Mouse (Mus musculus) c-Kit-positive CD71-positive TER-119-negative erythroid progenitor cells, embryonic 14.5 days (primary cell): ENCODE measurements at regions not wholly inside any gene's neighbourhood (a gene's known extent, or its start where the extent isn't known, plus 50 kb on each side); places are given as distances from the start of the nearest gene placed in this dataset.

Source experiments
- DNase-seq: peaks from one replicate; pipeline ENCODE4 v3.0.0-alpha.2; 2013; ENCODE audit warnings: low read depth

DNA sequence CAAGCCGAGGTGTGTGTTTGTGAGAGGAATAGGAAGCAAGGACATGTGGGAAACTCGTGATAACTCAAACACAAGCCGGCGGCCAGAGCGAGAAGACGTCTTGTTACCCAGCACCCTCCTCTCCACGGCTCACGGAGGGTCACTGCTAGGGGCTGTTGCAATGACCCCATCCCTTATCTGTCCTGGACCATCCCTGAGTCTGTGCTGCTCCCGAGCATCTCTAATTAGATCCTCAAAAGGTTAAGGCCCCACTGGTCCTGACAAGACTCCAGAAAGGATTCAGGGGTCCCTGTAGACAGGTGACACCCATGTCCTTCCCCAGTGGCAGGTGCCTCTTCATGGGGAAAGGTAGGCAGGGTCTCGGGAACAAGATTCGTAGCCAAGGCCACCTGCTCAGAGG lies 212.6 kb downstream of the Gm26897 start:
- DNase-seq: no peak

DNA sequence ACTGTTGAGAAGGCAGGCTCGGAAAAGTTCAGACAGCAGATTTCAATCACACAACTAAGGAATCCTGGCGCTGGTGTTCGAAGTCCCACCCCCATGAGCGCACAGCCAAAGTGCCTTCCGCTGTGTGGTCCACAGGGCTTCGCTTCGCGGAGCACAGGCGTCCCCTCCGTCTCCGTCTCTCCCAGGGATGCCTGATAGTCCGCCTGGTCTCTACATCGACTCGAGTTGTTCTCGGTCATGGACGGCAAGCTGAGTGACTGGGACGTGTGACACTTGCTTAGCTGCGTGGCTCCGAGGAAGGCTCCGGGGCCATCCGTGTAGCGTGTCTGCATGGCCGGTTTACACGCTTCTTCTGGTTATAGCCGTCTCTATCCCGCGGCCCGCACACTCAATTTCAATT lies 224.0 kb downstream of the Gm26897 start:
- no peak for DNase-seq

DNA sequence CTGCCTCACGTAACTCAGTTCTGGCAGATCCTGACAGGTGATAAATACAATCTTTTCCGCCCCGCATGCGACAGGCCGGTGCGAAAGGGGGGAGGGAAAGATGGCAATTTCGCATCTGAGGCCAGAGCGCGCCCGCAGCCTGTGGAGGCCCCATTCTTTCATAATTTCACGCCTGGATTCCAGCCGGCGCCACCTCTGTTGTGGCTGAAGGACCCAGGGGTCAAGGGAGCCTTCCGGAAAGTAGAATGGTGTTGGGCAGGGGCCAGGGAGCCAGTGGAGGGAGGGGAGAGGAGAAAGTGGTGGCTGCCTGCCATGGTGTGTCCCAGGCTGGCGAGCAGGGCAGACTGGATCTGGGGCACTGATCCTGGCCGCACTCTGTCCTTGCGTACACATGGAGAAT lies 224.5 kb downstream of the Gm26897 start:
- no peak for DNase-seq

DNA sequence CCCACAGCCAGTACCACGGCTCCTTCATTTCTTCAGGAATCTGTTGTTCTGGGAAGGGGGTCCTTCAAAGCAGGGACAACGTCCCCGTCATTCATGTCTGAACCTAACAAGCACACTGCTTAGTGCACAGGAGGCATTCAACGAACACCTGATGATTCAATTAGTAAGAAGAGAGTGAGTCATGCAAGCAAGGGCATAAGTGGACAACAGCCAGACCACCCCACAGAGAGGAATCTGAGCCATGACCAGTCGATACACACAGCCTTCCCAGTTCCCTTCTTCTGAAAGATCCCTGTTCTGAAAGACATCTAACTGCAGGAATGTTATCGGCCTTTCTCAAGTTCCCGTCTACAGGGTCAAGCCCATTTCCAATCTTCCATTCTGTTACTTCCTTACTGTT lies 231.6 kb downstream of the Gm26897 start:
- no peak for DNase-seq

DNA sequence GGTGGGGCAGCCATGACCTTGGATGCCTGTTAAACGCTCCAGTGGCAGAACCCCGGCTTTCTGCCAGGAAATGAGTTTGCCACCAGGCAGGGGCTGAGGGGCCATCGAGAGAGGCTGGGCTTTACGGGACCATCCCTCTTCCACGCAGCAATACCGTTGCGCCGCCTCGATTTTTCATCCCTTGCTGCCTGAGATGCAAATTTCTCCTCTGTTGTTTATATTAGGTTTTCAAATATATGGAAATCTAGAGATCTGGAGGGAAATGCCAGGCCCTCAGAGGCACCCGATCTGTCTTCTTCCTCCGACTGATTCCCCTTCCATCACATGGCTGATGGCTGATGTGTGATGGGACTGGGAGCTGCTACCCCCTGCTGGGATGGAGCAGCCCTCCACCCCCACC lies 234.4 kb downstream of the Gm26897 start:
- no peak for DNase-seq

DNA sequence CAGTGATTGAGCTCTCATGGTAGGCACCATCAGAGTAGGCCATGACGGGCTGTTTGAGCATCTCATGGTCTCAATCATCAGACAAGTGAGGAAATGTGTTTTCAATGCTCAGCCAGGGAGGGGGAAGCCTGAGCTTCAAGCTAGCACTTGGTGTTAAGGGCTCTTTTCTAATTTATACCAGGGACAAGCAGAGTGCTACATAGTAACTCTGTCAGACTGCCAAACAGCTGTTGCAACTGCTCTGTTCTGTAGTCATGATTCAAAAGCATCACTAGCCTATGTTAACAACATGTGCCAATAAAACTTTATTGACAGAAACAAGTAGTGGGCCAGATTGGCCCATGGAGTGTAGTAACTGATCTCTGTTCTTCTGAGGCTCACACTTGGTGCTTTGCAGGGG lies 235.0 kb downstream of the Gm26897 start:
- no peak for DNase-seq

DNA sequence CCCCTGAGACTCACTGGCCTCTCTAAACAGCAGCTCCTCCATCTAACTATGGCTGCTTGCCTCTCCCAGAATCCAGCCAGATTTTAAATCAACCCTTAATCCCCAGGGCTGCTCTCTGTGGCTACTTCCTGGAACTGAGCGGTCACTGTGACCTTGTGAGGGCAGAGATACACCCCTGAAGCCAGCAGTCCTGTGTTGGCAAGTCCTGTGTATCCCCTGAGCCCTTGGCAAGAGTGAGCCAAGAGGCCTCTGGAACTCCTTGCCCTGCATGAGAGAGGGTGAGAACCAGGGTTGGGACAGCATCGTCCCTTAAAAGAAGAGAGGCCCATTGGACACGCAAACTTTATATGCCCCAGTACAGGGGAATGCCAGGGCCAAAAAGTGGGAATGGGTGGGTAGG lies 237.5 kb downstream of the Gm26897 start:
- no peak for DNase-seq

DNA sequence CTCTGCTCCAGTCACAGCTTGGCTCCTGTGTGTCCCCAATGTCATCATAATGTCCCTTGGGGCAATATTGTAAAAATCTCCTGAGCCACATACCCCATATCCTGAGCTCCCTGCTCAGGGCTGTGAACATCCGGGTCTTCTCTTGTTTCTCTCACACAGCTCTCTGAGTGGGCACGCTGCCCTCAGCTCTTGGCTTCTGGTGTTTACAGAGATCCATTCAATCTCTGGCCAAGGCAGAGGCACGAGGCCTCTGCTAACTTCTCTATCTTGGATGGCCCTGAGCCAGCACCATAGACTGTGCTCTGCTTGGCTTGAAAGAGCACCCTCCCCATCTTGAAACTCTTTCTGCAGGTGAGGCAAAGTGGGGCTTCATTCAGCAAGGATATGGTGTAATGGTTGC lies 238.2 kb downstream of the Gm26897 start:
- DNase-seq: no peak

DNA sequence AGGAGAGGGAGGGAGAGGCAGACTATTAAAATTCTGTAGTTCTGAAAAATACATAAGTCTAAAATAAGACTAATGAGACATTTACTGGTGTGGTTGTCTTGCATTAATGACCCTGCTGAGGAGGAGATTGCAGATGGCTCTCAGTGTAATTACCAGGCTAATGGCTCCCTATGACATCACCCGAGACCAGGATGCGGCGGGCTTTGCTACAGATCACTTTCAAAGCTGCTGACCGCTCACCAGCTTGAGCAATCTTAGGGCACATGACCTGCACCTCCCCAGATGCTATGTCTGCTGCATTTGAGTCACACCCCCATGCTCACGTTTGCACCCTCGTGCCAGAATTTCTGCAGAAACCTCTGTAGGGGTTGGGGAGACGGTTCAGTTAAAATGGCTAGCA lies 242.0 kb downstream of the Gm26897 start:
- no peak for DNase-seq

DNA sequence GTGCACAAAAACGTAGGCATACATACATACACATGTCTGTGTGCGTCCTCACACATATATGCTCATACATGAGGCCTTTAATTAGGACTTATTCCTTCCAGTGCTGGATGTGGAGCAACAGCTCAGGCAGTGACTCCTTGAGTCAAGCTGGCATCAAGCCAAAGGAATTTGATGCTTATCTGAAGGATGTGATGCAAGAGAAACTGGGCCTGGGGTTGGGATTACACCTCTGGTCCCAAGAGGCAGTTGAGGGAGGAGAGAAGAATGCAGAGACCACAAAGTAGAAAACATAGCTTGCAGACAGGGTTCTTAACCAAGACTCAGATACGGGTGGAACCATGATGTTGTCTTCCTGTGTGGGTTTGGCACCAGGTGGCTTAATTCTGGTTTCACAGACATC lies 245.9 kb downstream of the Gm26897 start:
- no peak for DNase-seq

DNA sequence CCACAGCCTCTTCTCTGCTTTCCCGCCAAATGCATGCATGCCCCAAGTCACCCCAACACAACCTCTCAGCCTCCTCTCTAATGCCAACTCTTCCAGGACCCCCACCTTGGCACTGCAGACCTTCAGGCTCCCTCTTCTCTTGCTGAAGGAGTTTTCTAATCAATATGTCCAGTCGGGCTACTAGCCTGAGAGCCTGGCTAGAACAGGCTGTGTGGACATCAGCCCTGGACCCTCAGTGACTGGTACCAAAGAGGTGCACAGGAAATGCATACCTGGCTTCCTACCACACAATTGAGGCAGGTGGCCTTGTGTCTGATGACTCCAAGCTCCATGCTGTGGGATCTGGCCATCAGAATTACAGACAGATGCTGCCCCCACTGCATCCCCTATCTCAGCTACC lies 248.4 kb downstream of the Gm26897 start:
- DNase-seq: no peak

DNA sequence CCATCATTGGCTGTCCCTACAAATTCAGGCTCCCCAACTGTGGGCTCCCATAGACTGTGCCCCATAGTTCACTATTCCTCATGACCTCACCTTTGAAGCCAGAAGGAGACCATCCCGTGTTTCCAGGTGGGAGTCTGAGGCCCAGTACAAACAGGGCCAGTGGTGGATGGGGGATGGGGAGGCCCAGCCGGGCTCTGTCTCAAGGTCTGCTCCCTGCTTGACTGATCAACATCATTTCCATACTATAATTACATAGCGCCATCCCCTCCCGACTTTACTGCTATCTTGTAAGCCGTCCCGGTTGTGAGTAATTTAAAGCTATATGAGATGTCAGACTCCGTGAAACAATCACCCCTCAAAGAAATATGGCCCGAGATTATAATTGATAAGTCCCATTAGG lies 252.3 kb downstream of the Gm26897 start:
- DNase-seq: no peak

DNA sequence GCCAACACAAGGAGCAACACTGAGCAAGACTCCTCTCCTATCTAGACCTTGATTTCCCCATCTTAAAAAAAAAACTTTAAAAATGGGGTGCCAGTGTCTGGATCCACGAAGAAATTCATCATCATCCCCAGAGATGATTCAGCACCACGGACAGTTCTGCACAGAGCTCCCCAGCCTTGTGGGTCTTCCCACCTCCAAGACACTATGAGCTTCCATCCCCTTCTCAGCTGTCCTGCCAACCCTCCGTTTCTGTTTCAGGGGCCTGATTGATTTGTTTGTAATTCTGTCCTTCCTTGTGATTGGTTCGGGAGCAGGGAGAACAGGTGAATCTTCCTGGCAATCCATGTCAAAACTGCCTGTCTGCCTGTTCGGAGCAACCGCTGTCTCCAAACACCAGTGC lies 253.3 kb downstream of the Gm26897 start:
- DNase-seq: peak; percentile 2

DNA sequence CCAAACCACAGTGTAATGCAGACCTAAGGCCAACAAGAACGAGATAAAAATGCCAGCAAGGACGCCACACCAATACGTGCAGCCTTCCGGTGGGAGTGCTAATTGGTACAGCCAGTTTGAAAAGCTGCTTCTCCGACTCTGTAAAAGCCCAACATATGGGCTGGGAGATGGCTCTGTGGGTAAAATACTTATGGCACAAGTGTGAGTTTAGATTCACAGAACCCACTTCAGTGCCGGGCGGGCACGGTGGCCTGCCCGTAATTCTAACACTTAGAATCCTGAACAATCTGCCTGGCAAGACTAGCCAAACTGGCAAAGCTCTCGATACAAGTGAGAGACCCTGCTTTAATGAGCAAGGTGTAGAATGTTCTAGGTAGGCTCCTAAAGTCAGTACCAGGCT lies 258.1 kb downstream of the Gm26897 start:
- DNase-seq: no peak

DNA sequence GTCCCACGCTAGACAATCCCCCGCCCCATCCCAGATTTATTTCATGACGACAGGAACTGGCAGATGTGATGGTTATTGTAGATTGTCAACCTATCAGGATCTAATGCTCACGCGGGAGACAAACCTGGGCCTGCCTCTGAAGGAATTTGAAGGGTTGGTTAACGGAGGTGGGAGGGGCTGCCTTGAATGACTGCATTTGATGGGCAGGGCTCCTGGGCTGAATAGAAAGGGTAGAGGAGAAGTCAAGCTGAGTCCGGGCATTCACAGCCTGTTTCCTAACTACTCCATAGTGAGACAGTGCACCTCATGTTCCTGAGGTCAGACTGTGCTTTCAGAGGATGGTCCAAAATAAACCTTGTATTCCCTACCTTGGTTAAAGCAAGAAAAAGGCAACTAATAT lies 259.1 kb downstream of the Cryba4 start:
- DNase-seq: no peak

DNA sequence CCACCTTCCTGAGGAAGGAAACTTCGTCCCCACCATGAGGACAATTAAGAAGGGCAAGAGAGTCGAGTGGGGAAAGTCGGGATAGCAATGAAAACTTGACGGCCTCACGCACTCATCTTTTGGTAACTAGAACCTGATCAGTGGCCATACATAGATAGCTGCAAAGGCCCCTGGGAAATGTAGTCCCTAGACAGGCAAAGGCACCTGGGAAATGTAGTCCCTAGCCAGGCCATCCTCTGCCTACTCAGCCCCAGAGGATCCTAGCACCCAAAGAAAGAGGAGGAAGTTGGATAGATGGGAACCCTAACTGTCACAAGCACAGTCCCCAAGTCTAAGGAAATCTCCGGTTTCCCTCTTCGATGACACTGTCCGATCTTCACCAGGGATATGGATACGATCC lies 258.4 kb downstream of the Cryba4 start:
- DNase-seq: no peak

DNA sequence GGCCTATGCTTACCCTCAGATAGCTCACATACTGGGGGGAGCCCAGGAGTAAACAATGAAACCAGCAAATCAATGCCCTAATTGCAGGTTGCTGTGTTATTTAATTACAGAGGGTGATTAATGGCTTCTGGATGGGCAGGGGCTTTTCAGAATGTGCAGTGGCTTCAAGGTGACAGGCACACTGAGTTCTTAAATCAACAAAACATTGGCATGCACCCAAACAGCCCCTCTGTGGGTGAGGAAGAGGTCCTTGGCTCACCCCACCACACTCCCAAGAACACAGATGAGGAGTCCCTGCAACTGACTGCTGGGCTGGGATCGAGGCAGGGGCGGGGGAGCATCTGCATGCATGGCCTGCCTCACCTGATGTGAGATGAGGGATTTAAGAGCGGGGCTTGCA lies 255.5 kb downstream of the Cryba4 start:
- no peak for DNase-seq

DNA sequence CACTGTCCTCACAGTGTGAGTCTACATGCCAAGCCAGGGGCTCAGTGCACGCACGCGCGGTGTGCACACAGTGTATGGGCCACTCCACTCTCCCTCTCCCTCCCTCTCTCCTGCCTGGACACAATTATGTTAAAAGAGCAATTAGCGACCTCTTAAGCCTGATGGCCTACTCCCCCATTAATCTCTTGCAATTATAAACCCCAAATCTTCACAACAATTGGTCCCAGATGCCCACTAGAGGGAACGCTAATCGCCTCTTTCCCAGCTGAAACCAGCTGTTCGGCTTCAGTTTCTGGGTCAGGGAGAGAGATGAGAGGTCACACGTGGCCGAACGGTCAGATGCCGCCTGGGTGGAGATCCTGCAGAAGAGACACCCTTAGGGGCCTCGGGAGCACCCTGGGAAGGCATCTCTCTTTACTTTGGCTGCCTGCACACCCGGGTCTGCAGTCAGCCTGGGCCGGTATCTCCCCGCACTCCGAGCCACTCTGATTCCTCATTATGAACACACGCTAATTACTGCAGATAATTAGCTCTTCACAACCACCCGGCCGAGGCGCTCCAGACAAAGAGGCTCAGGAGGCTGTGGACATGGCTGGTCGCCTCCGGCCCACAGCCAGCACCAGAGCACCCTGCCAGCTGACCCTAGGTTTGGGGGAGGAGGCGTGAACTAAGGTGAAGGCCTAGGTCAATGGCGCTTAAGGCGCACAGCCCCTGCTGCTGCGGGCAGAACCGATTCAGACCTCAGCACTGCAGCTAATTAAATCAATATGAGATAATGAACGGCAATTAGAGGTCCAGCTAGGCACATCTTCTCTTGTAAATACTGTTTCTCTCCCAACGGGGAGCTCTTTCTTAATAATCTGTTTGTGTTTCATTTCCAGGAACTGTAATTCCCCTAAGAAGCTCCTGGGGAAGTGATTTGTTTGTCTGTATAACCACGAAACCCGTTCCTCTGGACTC lies 250.3 kb downstream of the Cryba4 start:
- DNase-seq: no peak

DNA sequence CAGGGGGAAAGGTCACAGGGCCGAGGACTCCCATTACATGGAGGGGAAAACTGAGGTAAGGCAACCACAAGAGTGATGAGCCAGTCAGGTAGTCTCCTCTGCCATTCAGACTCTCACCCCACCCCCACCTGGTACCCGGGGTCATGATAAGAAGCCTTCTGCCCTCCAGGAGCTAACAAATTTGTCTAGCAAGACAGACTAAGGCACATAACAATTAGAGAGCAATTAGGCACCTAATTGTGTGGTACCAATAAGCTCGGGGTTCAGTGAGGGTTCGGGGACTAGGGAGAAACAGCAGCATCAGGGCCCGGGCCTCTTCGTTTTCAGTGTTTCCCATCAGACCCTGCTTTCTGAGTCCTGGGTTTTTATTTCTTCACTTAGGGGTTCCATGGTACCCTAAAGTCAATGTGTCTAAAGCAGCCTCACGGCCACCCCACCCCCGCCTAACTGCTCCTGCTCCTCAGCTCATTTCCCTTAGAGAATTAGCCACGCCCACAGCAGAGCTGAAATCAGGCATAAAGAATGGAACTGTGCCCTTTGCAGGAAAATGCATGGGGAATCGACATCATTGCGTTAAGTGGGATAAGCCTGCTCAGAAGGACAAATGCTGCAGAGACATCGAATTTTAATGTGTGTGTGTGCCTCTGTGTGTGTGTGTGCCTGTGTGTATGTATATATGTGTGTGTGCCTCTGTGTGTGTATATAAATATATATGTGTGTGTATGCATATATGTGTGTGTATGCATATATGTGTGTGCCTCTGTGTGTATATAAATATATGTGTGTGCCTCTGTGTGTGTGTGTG lies 249.3 kb downstream of the Cryba4 start:
- no peak for DNase-seq

DNA sequence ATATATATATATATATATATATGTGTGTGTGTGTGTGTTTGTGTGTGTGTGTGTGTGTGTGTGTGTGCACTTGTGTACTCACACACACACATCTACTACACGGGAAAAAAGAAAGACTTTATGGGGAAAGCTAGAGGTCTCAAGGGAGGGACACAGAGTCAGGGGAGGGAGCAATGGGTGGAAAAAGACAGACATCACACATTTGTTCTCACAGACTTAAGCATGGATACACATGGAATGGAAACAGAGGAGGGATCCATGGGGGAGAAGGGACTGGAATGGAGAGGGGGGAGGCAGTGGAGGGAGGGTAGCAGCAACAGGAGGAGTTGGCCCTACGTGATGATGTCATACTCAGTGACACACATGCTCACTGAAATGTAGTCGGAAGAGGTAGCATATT lies 248.3 kb downstream of the Cryba4 start:
- DNase-seq: no peak

DNA sequence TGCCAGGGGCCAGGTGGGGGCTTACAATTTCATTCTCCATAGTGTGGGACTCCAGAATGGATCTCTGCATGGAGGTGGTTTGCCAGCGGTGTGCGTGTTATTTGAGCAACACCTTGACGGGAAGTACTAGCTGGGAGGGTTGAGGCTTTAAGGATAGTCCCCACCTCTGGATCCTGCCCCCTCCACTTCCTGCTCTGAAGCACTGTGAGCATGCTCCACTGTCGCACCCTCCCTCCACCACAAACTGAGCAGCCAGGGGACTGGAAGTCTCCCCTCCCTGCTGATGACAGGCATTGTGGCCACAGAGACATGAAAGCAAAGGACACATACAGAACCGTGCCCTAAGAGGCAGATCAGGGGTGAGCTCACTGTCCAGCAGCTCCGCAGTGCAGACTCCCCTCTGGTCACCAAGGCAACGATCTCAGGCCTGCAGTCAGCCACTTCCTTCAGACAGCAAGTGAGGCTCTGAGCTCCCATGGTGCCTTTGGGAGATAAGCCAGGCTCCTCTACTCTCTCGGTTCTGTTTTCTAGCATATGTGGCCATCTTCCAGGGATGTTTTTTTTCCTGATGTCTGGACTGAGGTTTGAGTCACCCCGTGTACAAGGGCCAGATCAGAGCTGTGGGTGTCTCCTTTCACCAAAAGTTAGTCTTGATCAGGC lies 239.7 kb downstream of the Cryba4 start:
- DNase-seq: no peak

DNA sequence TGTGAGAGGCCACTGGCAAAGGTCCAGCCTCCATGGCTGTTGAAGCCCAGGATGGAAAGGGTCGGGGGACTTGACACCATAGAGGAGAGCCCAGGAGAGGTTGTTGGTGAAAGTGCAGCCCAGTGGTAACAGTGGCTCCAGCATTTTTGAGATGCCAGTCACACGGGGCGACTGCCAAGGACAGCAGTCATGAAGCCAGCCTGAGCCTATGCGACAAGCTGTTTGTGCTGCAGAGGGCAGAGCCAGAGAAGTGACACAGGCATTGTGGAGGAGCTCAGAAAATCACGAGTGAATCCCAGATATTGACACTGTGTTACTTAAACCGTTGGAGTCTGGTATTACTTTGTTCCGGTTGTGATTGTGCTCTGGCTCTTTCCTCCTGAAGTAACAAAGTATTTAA lies 233.4 kb downstream of the Cryba4 start:
- DNase-seq: no peak

DNA sequence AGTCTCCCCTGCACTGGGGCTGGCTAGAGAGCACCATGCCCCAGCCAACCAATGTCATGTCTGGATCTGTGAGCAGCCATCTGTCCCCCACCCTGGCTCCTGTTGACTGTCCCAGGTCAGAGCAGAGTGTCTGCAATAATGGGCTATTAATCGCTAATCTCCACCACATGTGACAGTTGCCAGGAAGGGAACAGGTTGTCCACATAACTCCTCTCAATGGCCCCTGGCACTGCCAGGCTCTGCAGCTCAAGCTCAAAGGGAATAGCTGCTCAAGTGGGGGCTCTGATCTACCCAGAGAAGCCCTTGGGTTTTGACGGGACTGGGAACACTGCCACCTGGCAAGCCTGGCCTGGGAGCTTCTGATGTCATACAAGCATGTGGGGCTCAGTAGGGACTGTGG lies 231.4 kb downstream of the Cryba4 start:
- no peak for DNase-seq
